Mouse (Mus musculus): ENCODE data around the gene Aldob.
A peak's percentile ranks its signal among the peaks of the same experiment; 100 is the strongest.

Gene Aldob

DNA sequence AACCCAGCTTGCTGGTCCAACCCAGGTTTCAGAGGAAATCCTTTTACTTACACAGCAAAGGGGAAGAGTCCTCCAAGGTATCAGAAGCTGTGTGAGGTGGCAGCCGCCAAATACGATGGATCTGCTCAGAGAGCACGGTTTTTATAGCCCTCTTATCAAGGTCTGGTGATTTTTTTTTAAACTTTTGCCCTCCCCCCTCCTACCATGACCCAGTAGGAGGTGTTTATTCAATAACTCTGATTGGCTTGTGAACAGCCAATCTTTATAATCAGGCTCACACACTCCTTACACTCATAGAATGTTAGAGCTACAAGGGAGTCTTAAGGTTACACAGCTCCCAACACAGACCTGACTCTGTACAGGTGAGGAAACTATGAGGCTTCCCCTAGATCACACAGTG lies at the start of gene Aldob:
TSS of gene Aldob (minus strand) at position 164 of the 400 bp plus-strand sequence.
- no peak for DNase-seq

DNA sequence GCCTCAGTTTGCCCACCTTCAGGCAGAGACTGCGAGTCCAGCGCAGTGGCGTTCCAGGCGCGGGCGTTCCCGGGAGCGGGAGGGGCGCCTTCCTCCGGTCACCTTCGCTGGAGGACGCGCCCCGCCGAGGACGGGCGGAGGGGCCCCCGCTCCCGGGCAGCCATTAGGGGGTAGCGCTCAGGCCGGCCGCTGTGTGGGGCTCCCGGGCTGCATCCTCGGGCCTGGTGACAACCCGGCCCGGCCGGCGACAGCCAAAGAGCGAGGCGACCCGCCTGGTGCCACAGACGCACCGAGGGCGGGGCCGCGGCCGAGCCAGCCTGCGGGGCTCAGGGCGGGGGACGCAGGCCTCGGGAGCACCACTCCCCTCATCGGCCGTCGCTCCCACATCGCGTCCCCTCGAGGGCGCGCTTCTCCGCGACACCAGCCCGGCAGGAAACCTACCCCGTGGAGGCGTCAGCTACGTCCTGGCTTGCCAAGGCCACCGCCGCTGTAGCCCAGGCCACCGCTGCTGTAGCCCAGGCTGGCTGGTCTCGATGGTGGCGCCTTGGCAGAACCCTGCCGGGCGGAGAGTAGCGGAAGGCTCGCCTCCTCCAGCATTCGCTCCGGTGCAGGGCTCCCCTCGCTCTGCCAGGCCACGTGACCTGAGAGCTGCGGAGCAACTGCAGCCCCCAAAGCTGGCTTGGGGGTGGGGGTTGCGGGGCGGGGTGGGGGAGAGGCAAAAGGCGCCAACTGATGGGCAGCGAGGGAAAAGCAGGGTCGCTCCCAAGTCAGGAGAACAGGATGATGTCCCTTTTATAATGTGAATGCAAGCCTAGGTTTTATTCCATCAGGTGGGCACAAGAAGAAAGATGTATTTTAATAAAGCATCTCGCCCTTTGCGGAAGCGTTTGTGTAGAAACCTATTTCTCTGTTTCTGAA lies 48.1 kb upstream of the Aldob start, which contains the start of gene Tmem246:
TSS of gene Tmem246 (minus strand) at position 694 of the 918 bp plus-strand sequence.
- DNase-seq = peak; percentile 89 to 91

DNA sequence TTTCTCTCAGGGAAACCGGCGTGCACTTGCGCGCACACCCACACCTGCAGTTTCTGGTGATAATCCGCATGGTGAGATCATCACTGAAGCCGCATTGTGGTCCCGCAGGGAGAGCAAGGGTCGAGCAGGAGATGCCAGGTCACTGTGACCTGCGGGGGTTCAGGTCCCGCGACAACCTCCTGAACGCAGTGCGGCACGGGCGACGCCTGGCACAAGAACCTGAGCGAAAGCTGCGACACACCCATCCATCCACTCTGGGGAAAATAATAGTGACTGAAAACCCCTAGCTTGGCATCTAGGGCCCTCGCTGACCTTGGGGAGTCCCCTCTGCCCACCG lies 47.5 kb upstream of the Aldob start:
- no peak for DNase-seq

DNA sequence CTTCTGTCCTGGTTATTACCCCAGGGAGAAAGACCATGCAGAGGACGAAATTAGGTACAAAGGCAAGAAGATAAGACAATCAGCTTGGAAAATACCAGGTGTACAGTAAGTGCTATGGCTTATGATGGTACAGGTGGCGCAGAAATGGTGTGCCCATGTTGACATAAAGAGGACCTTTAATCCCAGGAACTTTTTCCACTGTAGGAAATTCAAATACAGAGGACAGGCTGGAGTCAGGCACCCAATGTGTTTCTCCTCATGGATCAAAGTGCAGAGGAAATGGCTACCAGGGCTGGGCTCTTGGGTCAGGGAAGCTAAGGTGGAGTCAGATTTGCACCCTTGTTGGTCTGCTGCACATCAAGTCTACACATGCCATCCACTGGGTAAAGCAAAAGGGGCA lies 40.8 kb upstream of the Aldob start:
- no peak for DNase-seq

GRCm38 (mm10) chr4:49586811-49587210 lies 37.5 kb upstream of the Aldob start:
- DNase-seq = no peak

DNA sequence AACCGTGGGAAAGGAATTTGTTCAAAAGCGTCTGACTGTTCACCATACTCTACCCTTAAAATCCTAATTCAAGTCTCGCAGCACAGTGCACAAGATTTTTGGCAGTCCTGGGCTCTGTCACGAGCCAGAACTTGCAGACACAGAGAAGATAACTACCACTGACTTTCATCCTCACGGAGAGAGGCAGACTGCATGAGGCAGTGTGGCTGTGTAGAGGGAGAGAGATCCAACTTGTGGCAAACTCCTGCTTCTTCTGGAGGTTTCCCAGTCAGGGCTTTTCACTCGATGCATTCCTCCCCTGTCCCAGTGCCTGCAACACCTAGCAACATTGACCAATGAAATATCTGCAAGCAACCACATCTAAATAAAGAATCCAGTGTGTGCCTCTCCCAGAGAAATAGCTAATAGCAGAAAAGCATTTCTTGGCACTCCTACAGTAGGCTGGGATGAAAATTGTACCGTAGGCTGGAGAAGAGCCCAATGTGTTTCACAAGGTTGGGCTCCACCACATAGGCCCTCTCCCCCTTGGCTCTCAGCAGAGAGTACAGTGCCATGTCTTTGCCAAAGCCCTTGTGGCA lies 36.3 kb upstream of the Aldob start:
- no peak for DNase-seq

- DNase-seq = no peak
Observed at GRCm38 (mm10) chr4:49583965-49584831, 34.9 kb upstream of the Aldob start.

- no peak for DNase-seq
Observed at GRCm38 (mm10) chr4:49581256-49581655, 31.9 kb upstream of the Aldob start.

DNA sequence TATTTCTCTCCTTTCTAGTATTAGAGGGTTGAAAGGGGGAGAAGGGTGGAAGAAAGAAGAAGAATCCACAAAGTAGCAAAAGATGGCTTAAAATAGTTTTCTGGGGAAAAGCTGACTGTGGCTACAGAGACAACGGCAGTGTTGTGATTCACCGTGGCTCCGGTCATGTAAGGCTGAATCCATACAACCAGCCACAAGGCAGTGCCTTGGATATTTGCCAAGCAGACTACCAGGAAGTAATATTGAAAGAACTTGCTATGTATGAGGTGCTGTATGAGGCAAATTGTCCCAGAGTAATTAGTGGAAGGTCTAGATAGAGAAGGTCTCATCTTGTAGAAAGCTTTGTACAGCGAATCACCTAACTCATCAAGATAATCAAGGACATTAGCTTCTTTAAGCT lies 22.8 kb upstream of the Aldob start:
- DNase-seq = no peak

GRCm38 (mm10) chr4:49567613-49568012 lies 18.3 kb upstream of the Aldob start:
- peak; percentile 59 to 76 for DNase-seq

GRCm38 (mm10) chr4:49559915-49560772 lies 10.8 kb upstream of the Aldob start:
- peak; percentile 84 to 86 for DNase-seq

DNA sequence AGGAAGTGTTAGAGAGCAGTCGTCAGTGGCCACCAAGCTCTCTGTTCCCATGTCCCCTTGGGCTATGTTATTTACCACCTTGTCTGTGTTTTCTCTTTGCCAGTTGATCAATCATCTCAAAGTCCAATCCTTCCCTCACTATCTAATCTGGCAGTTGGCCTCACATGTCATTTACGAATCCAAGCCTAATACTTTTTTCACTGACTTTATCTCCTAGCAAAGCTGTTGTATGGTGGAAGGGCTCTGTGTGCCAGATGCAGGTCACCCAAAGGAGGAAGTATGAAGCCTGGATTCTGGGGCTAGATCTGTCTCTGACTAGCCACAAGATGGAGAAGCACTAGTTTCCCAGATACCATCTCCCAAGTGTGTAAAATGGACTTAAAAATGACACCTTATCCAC lies 8.8 kb upstream of the Aldob start:
- DNase-seq = no peak

DNA sequence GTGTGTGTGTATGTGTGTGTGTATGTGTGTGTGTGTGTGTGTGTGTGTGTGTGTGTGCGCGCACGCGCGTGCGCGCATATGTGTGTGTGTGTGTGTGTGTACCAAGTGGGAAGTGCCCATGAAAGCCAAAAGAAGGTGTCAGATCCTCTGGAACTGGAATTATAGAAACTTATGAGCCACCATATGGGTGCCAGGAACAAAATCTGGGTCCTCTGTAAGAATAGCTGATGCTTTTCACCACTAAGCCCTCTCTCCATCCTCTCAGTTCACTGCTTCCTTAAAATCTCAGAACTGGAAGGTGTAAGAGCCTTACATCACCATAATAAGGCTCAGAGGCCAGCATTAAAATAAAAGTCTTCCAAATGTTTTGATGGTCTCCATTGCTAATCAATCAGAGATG lies 8.0 kb upstream of the Aldob start:
- no peak for DNase-seq

- no peak for DNase-seq
Observed at GRCm38 (mm10) chr4:49553380-49553779, 4.0 kb upstream of the Aldob start.

DNA sequence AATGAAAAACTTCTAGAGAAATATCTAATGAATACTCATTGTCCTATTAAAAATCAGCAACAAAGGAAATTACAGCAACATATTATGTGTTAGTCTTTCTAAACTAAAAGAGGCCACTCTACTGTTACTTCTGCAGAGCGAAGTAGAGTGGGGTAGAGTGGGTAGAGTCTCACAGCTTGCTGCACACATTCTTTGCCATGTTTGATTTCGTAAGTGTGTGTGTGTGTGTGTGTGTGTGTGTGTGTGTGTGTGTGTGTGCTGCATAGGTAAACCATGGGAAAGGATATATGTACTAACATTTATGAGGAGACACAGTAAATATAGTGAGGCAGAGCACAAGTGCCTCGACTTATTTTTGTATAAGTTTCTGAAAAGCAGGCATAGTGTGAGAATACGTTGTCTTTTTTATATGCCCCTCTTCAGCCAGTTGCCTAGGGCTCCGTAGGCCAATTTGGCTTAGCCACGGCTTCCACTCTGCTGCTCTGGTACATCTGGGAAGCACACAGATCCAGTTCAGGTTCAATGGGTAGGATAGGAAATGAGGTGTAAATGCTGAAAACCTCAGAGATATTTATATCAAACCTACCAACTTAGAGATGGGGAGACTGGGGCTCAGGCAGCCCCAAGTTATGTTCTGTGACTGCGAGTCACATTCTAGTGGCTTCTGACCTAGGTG lies 1.7 kb downstream of the Aldob start:
- no peak for DNase-seq

DNA sequence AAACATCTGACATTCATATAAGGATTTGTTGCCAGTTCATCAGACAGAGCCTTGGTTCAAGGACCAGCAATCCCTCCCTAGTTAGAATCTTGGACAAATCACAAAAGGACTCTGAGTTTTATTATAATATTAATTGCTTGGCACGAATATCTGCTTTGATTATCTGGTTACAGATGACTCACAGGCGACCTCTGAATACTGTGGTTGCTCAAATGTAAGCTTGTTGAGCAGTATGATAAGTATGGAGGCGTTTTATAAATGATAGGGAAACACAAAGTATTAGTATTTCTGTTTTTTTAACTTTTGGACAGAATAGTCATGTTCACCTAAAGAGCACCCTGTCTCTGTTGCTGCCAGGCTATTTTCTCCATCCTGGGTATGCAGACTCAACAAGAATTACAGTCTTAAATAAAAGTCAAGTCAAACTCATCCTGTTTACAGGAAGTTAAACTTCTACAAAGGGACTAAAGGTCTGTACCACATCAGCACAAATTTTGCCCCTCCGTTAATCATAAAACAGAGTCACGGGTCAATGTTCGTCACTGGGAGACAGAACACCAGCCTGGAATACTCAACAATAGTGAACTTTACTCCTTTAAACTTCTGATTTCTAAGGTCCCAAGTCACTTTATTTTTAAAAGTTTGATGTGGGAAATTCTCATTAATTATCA lies 2.3 kb downstream of the Aldob start:
- DNase-seq = no peak

GRCm38 (mm10) chr4:49546026-49546425 lies 3.3 kb downstream of the Aldob start:
- no peak for DNase-seq

GRCm38 (mm10) chr4:49540966-49541365 lies 8.4 kb downstream of the Aldob start:
- DNase-seq = no peak

- DNase-seq = no peak
Observed at GRCm38 (mm10) chr4:49539665-49540064, 9.7 kb downstream of the Aldob start.

- DNase-seq = no peak
Observed at GRCm38 (mm10) chr4:49536671-49537070, 12.7 kb downstream of the Aldob start.

DNA sequence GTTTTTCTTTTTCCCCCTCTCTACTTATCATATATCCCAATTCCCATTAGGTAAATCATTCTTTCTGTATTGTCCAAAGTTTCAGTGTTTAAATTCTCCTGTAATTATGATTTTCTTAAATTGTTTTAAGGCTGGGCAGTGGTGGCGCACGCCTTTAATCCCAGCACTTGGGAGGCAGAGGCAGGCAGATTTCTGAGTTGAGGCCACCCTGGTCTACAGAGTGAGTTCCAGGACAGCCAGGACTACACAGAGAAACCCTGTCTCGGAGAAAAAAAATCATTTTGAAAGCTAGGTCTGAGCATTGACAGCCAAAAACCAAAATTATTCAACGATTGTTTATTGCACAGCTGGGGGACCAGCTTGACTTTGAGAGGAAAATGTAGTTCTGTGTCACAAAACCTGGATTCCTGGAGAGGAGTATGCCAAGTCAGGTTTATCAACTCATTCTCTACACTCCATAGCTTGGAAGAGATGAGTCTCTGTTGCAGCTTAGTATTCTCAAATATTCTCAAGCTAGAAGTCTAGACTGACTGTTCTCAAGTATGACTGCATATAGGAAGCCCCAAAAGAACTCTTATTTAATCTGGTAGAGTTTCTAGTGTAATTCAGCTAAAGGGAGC lies 13.6 kb downstream of the Aldob start:
- no peak for DNase-seq
